Mouse (Mus musculus) liver, embryonic 14.5 days (tissue): Measurements from ENCODE around the gene Nhsl2. TPM values are rescaled to one million over a fixed set of nuclear protein-coding genes. Genes with fewer than 3 reads are reported as not detected.

Experiments
- ATAC-seq: fragments of 200-750 bp; cut with Nextera tagmentation; 2 replicates; pipeline ENCODE4 v1.8.0; 2017; ENCODE audit warnings: moderate number of reproducible peaks, mild to moderate bottlenecking, moderate library complexity; ENCODE audit not compliant: insufficient read depth
- DNase-seq, 3 experiments: peaks; one replicate each; pipeline ENCODE4 v3.0.0-alpha.2; 2012 to 2013; ENCODE audit warnings: low read depth in 3 of 3, low spot score in 3 of 3
- H3K27ac ChIP-seq: fragments of 300-500 bp; sonication (generic); 2 replicates; pipeline ENCODE4 v1.5.1; 2014; ENCODE audit warnings: moderate library complexity, mild to moderate bottlenecking, control low read depth, inconsistent platforms
- H3K27me3 ChIP-seq: fragments of 300-500 bp; sonication (generic); 2 replicates; pipeline ENCODE4 v1.6.1; 2014; ENCODE audit warnings: mild to moderate bottlenecking, low read length, moderate library complexity; ENCODE audit not compliant: control insufficient read depth, insufficient read depth
- H3K36me3 ChIP-seq: fragments of 300-500 bp; sonication (generic); replicated peaks from 2 replicates; pipeline ENCODE4 v1.6.1; 2014; ENCODE audit warnings: low read depth; ENCODE audit not compliant: control insufficient read depth, insufficient read depth
- H3K4me1 ChIP-seq, 2 experiments: fragments of 200-500 bp in 1 of 2; fragments of 300-500 bp in 1 of 2; sonication (generic) in 1 of 2; replicated peaks; 2 replicates each; pipeline ENCODE4 v1.6.1; 2012 to 2014; ENCODE audit warnings: antibody characterized with exemption in 1 of 2, inconsistent platforms in 1 of 2, low read length in 1 of 2; ENCODE audit not compliant: control insufficient read depth in 2 of 2, insufficient read depth in 2 of 2
- H3K4me2 ChIP-seq: fragments of 300-500 bp; sonication (generic); 2 replicates; pipeline ENCODE4 v1.6.1; 2014; ENCODE audit warnings: low read depth, mild to moderate bottlenecking, control low read depth, moderate library complexity
- H3K4me3 ChIP-seq, 2 experiments: fragments of 200-500 bp in 1 of 2; fragments of 300-500 bp in 1 of 2; sonication (generic) in 1 of 2; 2 replicates each; pipeline ENCODE4 v1.5.1; 2012 to 2014; ENCODE audit warnings: low read depth in 2 of 2, low read length in 2 of 2, mild to moderate bottlenecking in 2 of 2, control low read depth in 1 of 2, inconsistent platforms in 1 of 2, moderate library complexity in 1 of 2; ENCODE audit not compliant: insufficient read depth in 1 of 2
- H3K9ac ChIP-seq: fragments of 300-500 bp; sonication (generic); replicated peaks from 2 replicates; pipeline ENCODE4 v1.6.1; 2014; ENCODE audit warnings: mild to moderate bottlenecking, control low read depth, moderate library complexity
- H3K9me3 ChIP-seq: fragments of 300-500 bp; sonication (generic); 2 replicates; pipeline ENCODE4 v1.6.1; 2016; ENCODE audit warnings: low read length, mixed read lengths; ENCODE audit not compliant: control insufficient read depth
- CTCF ChIP-seq: IDR thresholded peaks from 2 replicates; pipeline ENCODE4 v1.5.1; 2016; ENCODE audit warnings: antibody characterized with exemption, low read depth, control low read depth
- EP300 ChIP-seq: IDR thresholded peaks from 2 replicates; pipeline ENCODE4 v1.6.1; 2016; ENCODE audit warnings: antibody characterized with exemption, low read depth
- WGBS: fragments of 180-500 bp; shearing (Covaris S2); extraction: QIAGEN DNeasy Blood & Tissue Kit; methylation state at CpG from one replicate; pipeline ENCODE4 v1.1.7; 2014; ENCODE audit not compliant: insufficient replicate concordance; 5-methylcytosine and 5-hydroxymethylcytosine counted together
- polyA plus RNA-seq, 2 experiments: library from polyadenylated mRNA; depleted of rRNA in 1 of 2; stranded (reverse) in 1 of 2; unstranded in 1 of 2; fragments of >200 nt; fragmentation: Nextera tagmentation in 1 of 2; extraction: Ambion mirVana in 1 of 2; gene quantifications; 2 replicates each; pipeline versions ENCODE4 v1.2.1 to v1.2.3; 2012 to 2014

The Nhsl2 gene
- polyA plus RNA-seq, 2 experiments: 0.39 to 1.3 TPM

GRCm38 (mm10) chrX:101864788-101865187 lies 15.6 kb downstream of the Nhsl2 start:
- Histone ChIP-seq H3K4me3 (no peak overlapping the region), H3K4me2 (no peak overlapping the region), H3K27me3 (no peaks in the 10 kb centered on the region), H3K27ac (no peak overlapping the region), H3K9ac (no peak overlapping the region), H3K4me1 (no peaks in the 10 kb centered on the region), H3K9me3 (no peaks in the 10 kb centered on the region), H3K36me3 (no peaks in the 10 kb centered on the region)
- ATAC-seq: no peak
- 60% methylated on average over 5 of the region's 5 CpGs for WGBS
- TF ChIP-seq CTCF (no peak), EP300 (no peak)
- DNase-seq: no peak

- H3K27ac ChIP-seq: no peak overlapping the region
- peak; percentile 61; the same call in 1 of the 2 replicates for ATAC-seq
- WGBS: 18% methylated on average over 3 of the region's 3 CpGs
Measured at GRCm38 (mm10) chrX:101874147-101874546, 25.0 kb downstream of the Nhsl2 start.

GRCm38 (mm10) chrX:101874901-101875300 lies 25.7 kb downstream of the Nhsl2 start:
- H3K27me3 ChIP-seq: no peaks in the 10 kb centered on the region; the same call in 1 of the 2 replicates
- no peak overlapping the region for H3K9ac ChIP-seq
- 22% methylated on average over 2 of the region's 2 CpGs for WGBS
- H3K9me3 ChIP-seq: no peaks in the 10 kb centered on the region
- DNase-seq (no peak), ATAC-seq (no peak)
- H3K4me3 ChIP-seq: no peak overlapping the region
- no peaks in the 10 kb centered on the region for H3K36me3 ChIP-seq
- no peak overlapping the region for H3K4me2 ChIP-seq
- TF ChIP-seq CTCF: no peak
- no peak for TF ChIP-seq EP300
- peaks cover 0 to 7% of the 10 kb centered on the region in 2 experiments; a peak in 2 of 4 replicates for H3K4me1 ChIP-seq
- no peak overlapping the region for H3K27ac ChIP-seq

More at GRCm38 (mm10) chrX:101874147-101874546, 25.0 kb downstream of the Nhsl2 start:
- Histone ChIP-seq H3K4me1 (peaks cover 0 to 7% of the 10 kb centered on the region in 2 experiments; a peak in 2 of 4 replicates), H3K9me3 (no peaks in the 10 kb centered on the region), H3K36me3 (no peaks in the 10 kb centered on the region), H3K27me3 (no peaks in the 10 kb centered on the region; the same call in 1 of the 2 replicates), H3K9ac (no peak overlapping the region), H3K4me2 (no peak overlapping the region), H3K4me3 (no peak overlapping the region)
- peak in 1 of 3 experiments; percentile 13 for DNase-seq
- TF ChIP-seq EP300 (peak; percentile 40), CTCF (no peak)

GRCm38 (mm10) chrX:101876136-101876535 lies 27.0 kb downstream of the Nhsl2 start:
- 60% methylated on average over 2 of the region's 2 CpGs for WGBS
- ATAC-seq (no peak), DNase-seq (no peak)
- no peaks in the 10 kb centered on the region for H3K36me3 ChIP-seq
- TF ChIP-seq CTCF: no peak
- no peak for TF ChIP-seq EP300
- no peaks in the 10 kb centered on the region for H3K9me3 ChIP-seq
- H3K4me2 ChIP-seq: no peak overlapping the region
- no peak overlapping the region for H3K4me3 ChIP-seq
- H3K9ac ChIP-seq: no peak overlapping the region
- no peak overlapping the region for H3K27ac ChIP-seq
- peaks cover 0 to 7% of the 10 kb centered on the region in 2 experiments; a peak in 2 of 4 replicates for H3K4me1 ChIP-seq
- H3K27me3 ChIP-seq: no peaks in the 10 kb centered on the region; the same call in 1 of the 2 replicates

- Histone ChIP-seq H3K36me3 (no peaks in the 10 kb centered on the region), H3K4me2 (no peak overlapping the region), H3K27ac (no peak overlapping the region), H3K4me3 (no peak overlapping the region), H3K4me1 (peaks cover 0 to 7% of the 10 kb centered on the region in 2 experiments; a peak in 2 of 4 replicates), H3K9me3 (no peaks in the 10 kb centered on the region), H3K9ac (no peak overlapping the region), H3K27me3 (no peaks in the 10 kb centered on the region; the same call in 1 of the 2 replicates)
- WGBS: 65% methylated on average over 4 of the region's 4 CpGs
- ATAC-seq (no peak), DNase-seq (no peak)
- no peak for TF ChIP-seq CTCF
- TF ChIP-seq EP300: no peak
Measured at GRCm38 (mm10) chrX:101877840-101878239, 28.7 kb downstream of the Nhsl2 start.
